Mouse (Mus musculus) heart, postnatal 0 days (tissue): ENCODE data around the gene Grifin. TPM values are rescaled to one million over a fixed set of nuclear protein-coding genes. Genes with fewer than 3 reads are reported as not detected.
A peak's percentile ranks its signal among the peaks of the same experiment; 100 is the strongest.

Source experiments
- ATAC-seq: fragments of 200-750 bp; cut with Nextera tagmentation; 2 replicates; pipeline ENCODE4 v1.8.0; 2017; ENCODE audit warnings: low read depth, moderate number of reproducible peaks, moderate library complexity; ENCODE audit not compliant: insufficient read depth
- DNase-seq: peaks from one replicate; pipeline ENCODE4 v3.0.0-alpha.2; 2016; ENCODE audit warnings: low spot score
- H3K27ac ChIP-seq: fragments of 300-500 bp; sonication (generic); 2 replicates; pipeline ENCODE4 v1.5.1; 2014; ENCODE audit warnings: low read depth, mild to moderate bottlenecking
- H3K27me3 ChIP-seq: fragments of 300-500 bp; sonication (generic); 2 replicates; pipeline ENCODE4 v1.6.1; 2014; ENCODE audit warnings: low read length, mixed read lengths; ENCODE audit not compliant: control insufficient read depth, insufficient read depth
- H3K36me3 ChIP-seq: fragments of 300-500 bp; sonication (generic); replicated peaks from 2 replicates; pipeline ENCODE4 v1.6.1; 2014; ENCODE audit warnings: low read length, mixed read lengths; ENCODE audit not compliant: control insufficient read depth, insufficient read depth
- H3K4me1 ChIP-seq: fragments of 300-500 bp; sonication (generic); 2 replicates; pipeline ENCODE4 v1.6.1; 2014; ENCODE audit warnings: antibody characterized with exemption; ENCODE audit not compliant: control insufficient read depth, insufficient read depth
- H3K4me2 ChIP-seq: fragments of 300-500 bp; sonication (generic); 2 replicates; pipeline ENCODE4 v1.6.1; 2014; ENCODE audit warnings: low read depth, mild to moderate bottlenecking, low read length, moderate library complexity
- H3K4me3 ChIP-seq: fragments of 300-500 bp; sonication (generic); 2 replicates; pipeline ENCODE4 v1.5.1; 2014; ENCODE audit warnings: low read depth, low read length
- H3K9ac ChIP-seq: fragments of 300-500 bp; sonication (generic); replicated peaks from 2 replicates; pipeline ENCODE4 v1.6.1; 2014; ENCODE audit warnings: low read depth, low read length, mixed read lengths
- H3K9me3 ChIP-seq: fragments of 300-500 bp; sonication (generic); replicated peaks from 2 replicates; pipeline ENCODE4 v1.6.1; 2016; ENCODE audit warnings: low read length; ENCODE audit not compliant: control insufficient read depth
- CTCF ChIP-seq: IDR thresholded peaks from 2 replicates; pipeline ENCODE4 v1.5.1; 2016; ENCODE audit warnings: antibody characterized with exemption, control low read depth, low read depth
- EP300 ChIP-seq: IDR thresholded peaks from 2 replicates; pipeline ENCODE4 v1.6.1; 2016; ENCODE audit warnings: antibody characterized with exemption, low read depth
- WGBS: fragments of 180-500 bp; shearing (Covaris S2); extraction: QIAGEN DNeasy Blood & Tissue Kit; methylation state at CpG from one replicate; pipeline ENCODE4 v1.1.7; 2014; 5-methylcytosine and 5-hydroxymethylcytosine counted together
- polyA plus RNA-seq: library from polyadenylated mRNA; unstranded; fragments of >200 nt; fragmentation: Nextera tagmentation; extraction: Ambion mirVana; gene quantifications from 2 replicates; pipeline ENCODE4 v1.2.1, GENCODE M21; 2015
- total RNA-seq: library from RNA; depleted of rRNA; stranded (reverse); fragments of >200 nt; gene quantifications from 2 replicates; pipeline ENCODE4 v1.2.3, GENCODE M21; 2014; ENCODE audit warnings: low replicate concordance

Grifin gene
- total and polyA plus RNA-seq, 2 experiments from 2014 or later, result not detected

- Histone ChIP-seq H3K4me2 (peak overlapping the region; percentile 63), H3K4me1 (peaks cover 28% of the 10 kb centered on the region), H3K9me3 (no peaks in the 10 kb centered on the region), H3K27me3 (peaks cover 56% of the 10 kb centered on the region), H3K9ac (no peak overlapping the region), H3K4me3 (peak overlapping the region; percentile 54), H3K27ac (no peak overlapping the region), H3K36me3 (no peaks in the 10 kb centered on the region)
- ATAC-seq (no peak), DNase-seq (no peak)
- no peak for TF ChIP-seq CTCF
- TF ChIP-seq EP300, result no peak
- WGBS, result under 1% methylated on average over 23 of the region's 23 CpGs
Measured at GRCm38 (mm10) chr5:140606386-140606785, 41.5 kb upstream of the Grifin start.

- H3K9ac ChIP-seq, result no peak overlapping the region
- H3K27me3 ChIP-seq, result peaks cover 55% of the 10 kb centered on the region
- no peak overlapping the region for H3K4me2 ChIP-seq
- no peaks in the 10 kb centered on the region for H3K9me3 ChIP-seq
- H3K4me1 ChIP-seq, result peaks cover 17% of the 10 kb centered on the region; the same call in 1 of the 2 replicates
- DNase-seq (no peak), ATAC-seq (no peak)
- no peaks in the 10 kb centered on the region for H3K36me3 ChIP-seq
- no peak overlapping the region for H3K4me3 ChIP-seq
- WGBS, result 44% methylated on average over 3 of the region's 3 CpGs
- TF ChIP-seq EP300 (no peak), CTCF (no peak)
- H3K27ac ChIP-seq, result no peak overlapping the region
Measured at GRCm38 (mm10) chr5:140605228-140605627, 40.4 kb upstream of the Grifin start.

GRCm38 (mm10) chr5:140604386-140604785 lies 39.5 kb upstream of the Grifin start:
- WGBS, result 43% methylated on average over 8 of the region's 8 CpGs
- ATAC-seq (no peak), DNase-seq (peak; percentile 41)
- Histone ChIP-seq H3K4me2 (no peak overlapping the region), H3K9ac (no peak overlapping the region), H3K36me3 (no peaks in the 10 kb centered on the region), H3K9me3 (no peaks in the 10 kb centered on the region), H3K27me3 (peaks cover 47% of the 10 kb centered on the region), H3K27ac (no peak overlapping the region), H3K4me3 (no peak overlapping the region), H3K4me1 (peaks cover 13% of the 10 kb centered on the region; the same call in 1 of the 2 replicates)
- TF ChIP-seq EP300, result no peak
- TF ChIP-seq CTCF, result no peak

GRCm38 (mm10) chr5:140602540-140602939 lies 37.7 kb upstream of the Grifin start:
- H3K27me3 ChIP-seq, result peaks cover 32% of the 10 kb centered on the region
- WGBS, result 53% methylated on average over 2 of the region's 2 CpGs

GRCm38 (mm10) chr5:140601712-140602111 lies 36.8 kb upstream of the Grifin start:
- WGBS, result 72% methylated on average over 12 of the region's 12 CpGs
- H3K27me3 ChIP-seq, result peaks cover 25% of the 10 kb centered on the region
- TF ChIP-seq EP300 (no peak), CTCF (no peak)

More at GRCm38 (mm10) chr5:140602540-140602939, 37.7 kb upstream of the Grifin start:
- DNase-seq, result no peak
- no peak overlapping the region for H3K27ac ChIP-seq
- TF ChIP-seq CTCF (no peak), EP300 (no peak)
- no peak for ATAC-seq
- H3K4me3 ChIP-seq, result no peak overlapping the region
- no peak overlapping the region for H3K4me2 ChIP-seq
- no peaks in the 10 kb centered on the region for H3K36me3 ChIP-seq
- H3K9me3 ChIP-seq, result no peaks in the 10 kb centered on the region
- H3K9ac ChIP-seq, result no peak overlapping the region
- peaks cover 9% of the 10 kb centered on the region; the same call in 1 of the 2 replicates for H3K4me1 ChIP-seq

GRCm38 (mm10) chr5:140599939-140600338 lies 35.1 kb upstream of the Grifin start:
- Histone ChIP-seq H3K4me2 (no peak overlapping the region), H3K36me3 (no peaks in the 10 kb centered on the region), H3K9me3 (no peaks in the 10 kb centered on the region), H3K4me3 (no peak overlapping the region), H3K27me3 (peaks cover 16% of the 10 kb centered on the region; the same call in 1 of the 2 replicates), H3K27ac (no peak overlapping the region), H3K4me1 (no peaks in the 10 kb centered on the region; the same call in 1 of the 2 replicates), H3K9ac (no peak overlapping the region)
- TF ChIP-seq CTCF (no peak), EP300 (no peak)
- 59% methylated on average over 5 of the region's 5 CpGs for WGBS
- no peak for ATAC-seq
- DNase-seq, result no peak

More at GRCm38 (mm10) chr5:140601712-140602111, 36.8 kb upstream of the Grifin start:
- ATAC-seq (no peak), DNase-seq (no peak)
- Histone ChIP-seq H3K4me1 (peaks cover 6% of the 10 kb centered on the region), H3K4me3 (no peak overlapping the region), H3K4me2 (no peak overlapping the region), H3K27ac (no peak overlapping the region), H3K9ac (no peak overlapping the region), H3K9me3 (no peaks in the 10 kb centered on the region), H3K36me3 (no peaks in the 10 kb centered on the region)
